Mouse (Mus musculus): Measurements from ENCODE around the gene Slc44a3.

- TF ChIP-seq CTCF (IDR thresholded peaks at IDR 0.05; ENCODE audit: insufficient read depth, low read length) (no peak), POLR2A (IDR thresholded peaks at IDR 0.05; ENCODE audit: borderline replicate concordance, extremely low read depth, low read depth, low read length) (no peak)
Measured at GRCm38 (mm10) chr3:121458545-121459492, 73.4 kb downstream of the Slc44a3 start.

Measured in lung, adult 2 months (tissue).